Mouse (Mus musculus): ENCODE results near the gene Mipep. TPM values are rescaled to one million over a fixed set of nuclear protein-coding genes. Genes with fewer than 3 reads are reported as not detected.

Gene Mipep
- polyA plus RNA-seq, 1 experiment from 2014 or later, result 24.2 TPM

DNA sequence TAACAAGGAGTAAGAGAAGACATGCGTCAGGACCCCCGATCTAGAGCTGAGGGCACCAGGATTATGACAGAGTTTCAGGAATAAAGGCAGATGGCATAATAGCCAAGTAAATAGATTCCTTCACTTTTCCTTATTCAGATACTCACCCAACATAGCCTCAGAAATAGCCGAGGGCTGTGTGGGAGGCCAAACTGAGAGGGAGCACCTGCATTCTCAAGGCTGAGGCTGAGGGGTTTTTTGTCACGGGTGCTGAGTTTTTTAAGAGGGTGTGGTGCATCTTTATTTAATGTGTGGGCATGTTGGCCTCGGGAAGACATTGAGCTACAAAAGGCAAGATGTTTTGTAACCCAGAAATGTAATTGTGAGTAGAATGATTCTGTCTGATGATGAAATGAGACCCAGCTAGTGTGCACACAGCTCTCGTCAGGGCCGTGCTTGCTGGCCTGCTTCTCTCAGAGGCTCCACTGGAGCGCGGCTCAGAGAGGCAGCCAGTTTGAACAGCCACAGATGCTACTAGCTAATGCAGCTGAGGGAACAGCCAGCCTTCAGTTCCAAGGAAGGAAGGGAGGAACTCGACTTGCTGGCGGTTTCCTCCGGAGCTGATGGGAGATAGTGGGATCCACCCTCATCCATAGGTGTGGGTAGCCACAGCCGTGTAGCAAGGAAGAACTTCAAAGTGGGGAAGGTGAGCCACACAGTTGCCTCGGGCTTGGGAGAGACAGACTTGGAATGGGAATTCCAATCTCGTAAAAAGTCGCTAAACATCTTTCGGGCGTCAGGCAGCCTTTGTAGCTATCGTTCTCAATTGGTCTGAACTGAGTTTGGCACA, 111.0 kb downstream of the Mipep start:
- Histone ChIP-seq H3K9ac (no peak overlapping the region), H3K4me1 (0 out of 2 replicates have a peak, but pooled peaks cover 3% of the 10 kb centered on the region), H3K4me2 (no peak overlapping the region), H3K36me3 (no peaks in the 10 kb centered on the region), H3K27me3 (no peaks in the 10 kb centered on the region), H3K27ac (peak overlapping the region; percentile 24; the same call in 1 of the 2 replicates), H3K4me3 (replicated peaks) (no peak overlapping the region), H3K9me3 (replicated peaks) (no peaks in the 10 kb centered on the region)
- ATAC-seq (replicated peaks; ENCODE audit: low FRiP score), result peak; percentile 77; the same call in 1 of the 2 replicates
- WGBS, result 50% methylated on average over 19 of the region's 19 CpGs

DNA sequence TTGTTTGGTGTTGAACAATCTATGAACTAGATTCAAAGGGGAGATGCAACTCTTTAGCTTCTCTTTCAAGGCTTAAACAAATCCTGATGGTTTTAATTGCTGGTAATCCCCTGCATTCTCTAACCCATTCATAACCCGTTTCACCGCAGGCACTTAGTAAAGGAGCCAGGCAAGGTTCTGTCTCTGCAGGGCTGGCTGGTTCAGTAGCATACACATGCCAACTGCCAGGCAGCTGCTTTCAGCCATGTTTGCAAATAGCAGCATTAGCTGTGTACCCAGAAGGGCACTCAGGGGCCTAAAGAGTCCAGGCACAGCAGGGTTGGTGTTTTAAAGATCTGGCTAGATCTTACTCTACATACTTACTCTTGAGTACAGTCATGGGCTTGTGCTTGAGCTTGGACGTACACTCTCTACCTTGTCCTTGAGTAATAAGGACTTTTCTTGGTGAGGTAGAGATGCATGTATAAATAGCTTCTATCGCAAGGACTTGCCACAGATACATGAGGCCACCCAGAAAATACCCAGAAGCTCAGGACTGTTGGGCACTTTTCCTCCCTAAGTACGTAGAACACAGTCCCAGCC, 113.8 kb downstream of the Mipep start:
- 87% methylated on average over 5 of the region's 5 CpGs for WGBS
- Histone ChIP-seq H3K4me2 (no peak overlapping the region), H3K9me3 (replicated peaks) (no peaks in the 10 kb centered on the region), H3K9ac (no peak overlapping the region), H3K27me3 (no peaks in the 10 kb centered on the region), H3K36me3 (no peaks in the 10 kb centered on the region), H3K4me3 (replicated peaks) (no peak overlapping the region), H3K27ac (no peak overlapping the region), H3K4me1 (0 out of 2 replicates have a peak, but pooled peaks cover 3% of the 10 kb centered on the region)
- no peak for ATAC-seq (replicated peaks; ENCODE audit: low FRiP score)

DNA sequence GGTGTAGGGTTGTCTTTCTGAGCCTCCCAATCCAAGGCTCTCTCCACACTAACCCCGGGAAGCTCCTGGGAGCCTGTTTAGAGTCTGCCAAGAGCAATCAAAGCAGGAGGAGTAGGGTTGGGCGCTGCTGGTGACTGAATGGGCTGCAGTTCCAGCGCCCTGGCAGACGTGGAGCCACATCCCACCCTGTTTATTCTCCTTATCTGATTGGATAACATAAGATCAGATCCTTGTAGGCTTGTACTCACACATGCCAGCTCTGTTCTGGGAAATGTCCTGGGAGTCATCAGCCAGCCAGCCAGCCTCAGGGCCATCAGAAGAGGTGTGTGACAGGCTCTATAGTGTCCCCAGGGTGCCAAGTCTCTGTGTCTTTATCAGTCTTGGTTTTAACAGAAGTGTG, 120.1 kb downstream of the Mipep start:
- H3K27me3 ChIP-seq, result no peaks in the 10 kb centered on the region
- no peak overlapping the region for H3K4me3 ChIP-seq (replicated peaks)
- H3K9ac ChIP-seq, result no peak overlapping the region
- 54% methylated on average over 4 of the region's 4 CpGs for WGBS
- peaks cover 14% of the 10 kb centered on the region for H3K36me3 ChIP-seq
- 0 out of 2 replicates have a peak, but pooled peaks cover 3% of the 10 kb centered on the region for H3K4me1 ChIP-seq
- H3K9me3 ChIP-seq (replicated peaks), result no peaks in the 10 kb centered on the region
- H3K4me2 ChIP-seq, result no peak overlapping the region
- no peak overlapping the region for H3K27ac ChIP-seq
- ATAC-seq (replicated peaks; ENCODE audit: low FRiP score), result no peak

DNA sequence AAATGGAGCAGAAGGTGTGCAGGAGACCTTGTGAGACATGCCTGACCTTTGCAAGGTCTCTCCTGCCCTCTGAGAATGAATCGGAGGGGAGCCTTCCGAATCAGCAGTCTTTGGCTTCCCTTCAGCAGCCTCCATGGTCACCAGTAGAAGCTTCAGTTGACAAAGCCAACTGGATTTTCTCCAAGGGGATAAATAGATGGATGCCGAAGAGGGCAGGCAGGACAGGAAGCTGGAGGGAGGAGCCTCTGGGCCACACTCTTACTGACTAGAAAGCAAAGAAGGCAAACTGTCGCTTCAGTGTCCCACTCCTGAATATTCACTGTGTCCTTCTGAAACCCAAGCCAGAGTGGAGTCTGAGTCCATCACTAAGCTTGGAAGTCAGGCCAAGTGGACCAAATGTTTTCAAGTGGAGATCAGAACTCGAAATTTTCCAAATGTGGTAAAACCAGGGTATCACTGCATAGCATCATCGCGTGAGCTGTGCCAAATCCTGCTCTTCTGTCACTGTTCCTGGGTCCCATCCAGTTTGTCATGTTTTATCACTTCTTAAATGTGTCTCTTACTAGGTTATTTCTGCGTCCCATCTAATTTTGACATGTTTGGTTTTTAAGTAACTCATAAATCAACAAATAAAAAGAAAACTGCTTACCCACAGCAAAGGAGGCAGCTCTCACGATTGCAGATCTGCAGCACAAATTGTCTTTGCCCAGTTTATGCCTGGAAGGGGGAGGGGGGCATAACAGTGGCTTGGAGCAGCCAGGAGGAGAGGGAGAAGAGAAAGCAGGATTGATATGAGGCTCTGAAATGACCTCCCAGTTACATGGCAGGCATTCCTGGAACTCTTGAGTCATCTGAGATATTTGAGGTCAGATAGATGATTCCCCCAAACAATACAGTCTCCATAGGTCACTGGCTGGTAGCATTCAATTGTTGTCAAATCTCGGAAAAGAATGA, 122.3 kb downstream of the Mipep start:
- Histone ChIP-seq H3K4me1 (0 out of 2 replicates have a peak, but pooled peaks cover 4% of the 10 kb centered on the region), H3K27me3 (no peaks in the 10 kb centered on the region), H3K9ac (no peak overlapping the region), H3K4me2 (no peak overlapping the region), H3K27ac (no peak overlapping the region), H3K9me3 (replicated peaks) (no peaks in the 10 kb centered on the region), H3K36me3 (peaks cover 14% of the 10 kb centered on the region), H3K4me3 (replicated peaks) (no peak overlapping the region)
- WGBS, result 72% methylated on average over 10 of the region's 10 CpGs
- ATAC-seq (replicated peaks; ENCODE audit: low FRiP score), result no peak

DNA sequence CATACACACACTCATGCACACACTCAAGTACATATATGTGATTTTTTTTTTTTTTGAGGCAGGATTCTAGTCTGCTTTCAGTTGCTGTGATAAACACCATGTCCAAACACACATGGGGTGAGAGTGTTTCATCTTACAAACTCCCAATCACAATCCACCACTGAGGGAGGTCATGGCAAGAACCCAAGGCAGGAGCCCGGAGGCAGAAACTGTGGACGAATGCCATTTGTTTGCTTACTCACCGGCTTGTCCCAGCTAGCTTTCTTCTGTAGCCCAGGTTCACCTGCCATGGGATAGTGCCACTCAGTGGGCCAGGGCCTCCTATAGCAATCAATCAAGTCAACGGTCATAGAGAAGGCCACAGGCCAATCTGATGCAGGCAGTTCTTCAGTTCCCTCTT, 125.0 kb downstream of the Mipep start:
- H3K36me3 ChIP-seq, result peaks cover 6% of the 10 kb centered on the region
- H3K27me3 ChIP-seq, result no peaks in the 10 kb centered on the region
- no peak for ATAC-seq (replicated peaks; ENCODE audit: low FRiP score)
- H3K9ac ChIP-seq, result no peak overlapping the region
- no peak overlapping the region for H3K4me3 ChIP-seq (replicated peaks)
- no peak overlapping the region for H3K4me2 ChIP-seq
- 80% methylated on average over 4 of the region's 4 CpGs for WGBS
- no peaks in the 10 kb centered on the region for H3K9me3 ChIP-seq (replicated peaks)
- H3K4me1 ChIP-seq, result peaks cover 22% of the 10 kb centered on the region
- no peak overlapping the region for H3K27ac ChIP-seq

DNA sequence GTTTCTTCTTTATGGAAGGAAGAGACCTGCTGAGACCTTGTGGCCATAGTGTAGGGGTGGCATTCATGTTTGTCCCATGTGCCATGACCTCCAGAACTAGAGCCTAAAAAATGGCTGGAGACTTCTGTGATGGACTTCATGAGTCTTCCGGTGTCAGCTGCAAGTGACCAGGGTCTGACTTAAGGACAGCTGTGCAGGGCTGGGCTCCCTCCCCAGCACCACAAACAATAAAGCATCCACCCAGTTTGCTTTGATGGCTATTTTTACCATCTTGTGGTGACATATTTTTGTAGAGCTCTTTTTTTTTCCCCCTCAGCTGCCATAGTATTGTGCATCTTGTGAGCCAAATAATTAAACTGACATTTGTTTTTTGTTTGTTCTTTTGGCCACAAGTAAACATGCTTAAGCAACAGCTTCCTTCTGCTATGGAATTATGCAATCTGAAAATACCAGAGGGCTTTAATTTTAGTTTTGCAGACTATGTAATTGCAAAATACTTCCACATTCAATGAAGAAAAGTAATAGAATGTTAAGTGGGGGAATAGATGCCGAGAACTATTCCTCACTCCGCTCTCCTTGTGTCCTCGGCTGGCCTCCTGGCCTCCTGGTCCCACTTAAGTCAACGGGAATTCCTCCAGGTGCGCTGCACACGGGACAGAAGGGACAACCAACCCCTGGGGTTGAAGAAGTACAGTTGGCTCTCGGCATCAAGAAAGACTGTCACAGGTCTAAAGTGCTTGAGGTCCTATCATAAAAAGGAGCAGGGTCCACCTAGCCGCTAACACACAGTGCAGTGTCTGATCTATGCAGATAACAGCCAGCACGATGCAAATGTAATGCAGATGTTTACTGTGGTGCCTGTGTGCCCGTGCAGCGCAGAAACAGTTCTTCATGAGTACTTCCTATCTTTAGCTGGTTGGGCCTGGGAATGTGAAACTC, 126.4 kb downstream of the Mipep start:
- no peaks in the 10 kb centered on the region for H3K27me3 ChIP-seq
- H3K9me3 ChIP-seq (replicated peaks), result no peaks in the 10 kb centered on the region
- no peak overlapping the region for H3K4me3 ChIP-seq (replicated peaks)
- H3K36me3 ChIP-seq, result no peaks in the 10 kb centered on the region
- H3K4me2 ChIP-seq, result no peak overlapping the region
- H3K4me1 ChIP-seq, result peaks cover 22% of the 10 kb centered on the region
- WGBS, result 90% methylated on average over 12 of the region's 12 CpGs
- H3K27ac ChIP-seq, result no peak overlapping the region
- no peak overlapping the region for H3K9ac ChIP-seq
- no peak for ATAC-seq (replicated peaks; ENCODE audit: low FRiP score)

DNA sequence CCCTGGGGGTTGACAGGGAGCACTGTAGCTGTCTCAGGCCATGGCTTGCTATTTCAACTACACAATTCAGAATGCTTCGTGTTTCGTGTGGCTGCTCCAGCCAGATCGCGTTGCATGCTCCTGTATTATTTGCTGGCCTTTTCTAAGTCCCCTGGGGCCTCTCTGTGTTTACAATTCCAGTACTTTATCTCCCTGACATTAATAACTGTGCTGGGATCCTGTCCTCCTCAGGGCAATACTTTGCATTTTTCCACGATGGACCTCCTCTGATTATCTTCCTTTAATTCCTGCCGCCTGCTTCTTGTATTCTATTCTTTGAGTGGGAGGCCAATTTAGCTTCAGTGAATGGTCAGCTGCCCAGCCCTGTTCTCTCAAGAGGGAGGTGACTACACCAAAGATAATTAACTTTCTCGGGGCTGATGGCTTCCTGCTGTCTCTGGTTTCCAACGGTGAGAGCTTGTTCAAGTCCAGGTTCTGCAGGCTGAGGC, 128.7 kb downstream of the Mipep start:
- H3K9ac ChIP-seq, result no peak overlapping the region
- H3K27me3 ChIP-seq, result no peaks in the 10 kb centered on the region
- 10% methylated on average over 8 of the region's 8 CpGs for WGBS
- no peak overlapping the region for H3K4me3 ChIP-seq (replicated peaks)
- H3K4me1 ChIP-seq, result peaks cover 32% of the 10 kb centered on the region
- no peaks in the 10 kb centered on the region for H3K9me3 ChIP-seq (replicated peaks)
- peak; percentile 73 for ATAC-seq (replicated peaks; ENCODE audit: low FRiP score)
- no peak overlapping the region for H3K4me2 ChIP-seq
- H3K27ac ChIP-seq, result peak overlapping the region; percentile 86
- H3K36me3 ChIP-seq, result no peaks in the 10 kb centered on the region

DNA sequence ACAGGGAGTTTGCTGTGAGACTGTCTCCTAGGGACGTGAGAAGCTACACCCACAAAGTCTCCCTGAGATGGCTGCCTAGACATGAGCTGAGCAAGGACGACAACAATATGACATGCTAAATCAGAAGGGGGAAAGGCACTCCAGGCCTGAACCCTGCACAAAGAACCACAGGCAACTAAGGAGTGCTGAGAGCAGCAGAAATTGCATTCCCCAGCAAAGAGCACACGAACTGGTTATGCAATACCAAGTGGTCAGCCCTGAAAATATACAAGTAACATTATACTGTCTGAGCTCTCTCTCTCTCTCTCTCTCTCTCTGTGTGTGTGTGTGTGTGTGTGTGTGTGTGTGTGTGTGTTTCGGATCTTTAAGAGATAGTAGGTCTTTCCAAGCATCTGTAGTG, 132.3 kb downstream of the Mipep start:
- H3K4me1 ChIP-seq, result peaks cover 30% of the 10 kb centered on the region
- no peak overlapping the region for H3K27ac ChIP-seq
- H3K4me3 ChIP-seq (replicated peaks), result no peak overlapping the region
- no peaks in the 10 kb centered on the region for H3K27me3 ChIP-seq
- WGBS, result 31% methylated on average over 4 of the region's 4 CpGs
- ATAC-seq (replicated peaks; ENCODE audit: low FRiP score), result no peak
- H3K9me3 ChIP-seq (replicated peaks), result no peaks in the 10 kb centered on the region
- H3K9ac ChIP-seq, result no peak overlapping the region
- no peaks in the 10 kb centered on the region for H3K36me3 ChIP-seq
- no peak overlapping the region for H3K4me2 ChIP-seq

DNA sequence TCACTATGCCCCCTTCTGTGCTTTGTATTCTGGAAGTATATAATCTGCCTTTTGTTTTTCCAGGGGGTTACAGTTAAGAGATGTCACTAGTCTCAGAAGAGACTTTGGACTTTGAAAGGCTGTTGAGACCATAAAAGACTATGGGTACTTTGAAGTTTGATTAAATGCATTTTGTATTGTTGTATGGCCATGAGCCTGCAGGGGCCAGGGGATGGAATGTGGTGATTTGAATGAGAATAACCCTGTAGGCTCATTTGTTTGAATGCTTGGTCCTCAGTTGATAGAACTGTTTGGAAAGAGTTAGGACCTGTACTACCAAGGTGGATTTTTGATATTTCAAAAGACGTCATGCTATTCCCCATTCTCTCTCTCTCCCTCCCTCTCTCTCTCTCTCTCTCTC, 141.6 kb downstream of the Mipep start:
- WGBS, result 90% methylated on average over 1 of the region's 1 CpGs
- Histone ChIP-seq H3K36me3 (no peaks in the 10 kb centered on the region), H3K4me2 (no peak overlapping the region), H3K9ac (no peak overlapping the region), H3K4me1 (no peaks in the 10 kb centered on the region), H3K27me3 (no peaks in the 10 kb centered on the region), H3K9me3 (replicated peaks) (no peaks in the 10 kb centered on the region), H3K4me3 (replicated peaks) (no peak overlapping the region), H3K27ac (no peak overlapping the region)
- no peak for ATAC-seq (replicated peaks; ENCODE audit: low FRiP score)

DNA sequence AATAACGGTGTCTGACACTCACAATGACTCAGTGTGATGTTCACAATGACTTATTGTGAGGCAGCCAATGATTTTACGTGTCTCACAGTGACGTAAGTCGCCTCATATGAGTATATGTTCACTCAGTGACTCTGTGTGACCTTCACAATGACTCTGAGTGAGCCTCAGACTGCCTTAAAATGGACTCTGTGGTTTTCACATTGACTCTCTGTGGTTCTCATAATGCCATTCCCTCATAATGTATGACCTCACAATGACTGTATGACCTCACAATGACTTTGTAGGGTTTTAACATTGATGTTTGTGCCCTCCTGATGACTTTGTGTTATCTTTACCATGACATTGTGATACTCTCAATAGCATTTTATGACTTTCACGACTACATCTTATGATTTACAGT, 151.3 kb downstream of the Mipep start:
- Histone ChIP-seq H3K27me3 (no peaks in the 10 kb centered on the region), H3K9me3 (replicated peaks) (no peaks in the 10 kb centered on the region), H3K4me3 (replicated peaks) (no peak overlapping the region), H3K4me1 (no peaks in the 10 kb centered on the region), H3K36me3 (no peaks in the 10 kb centered on the region), H3K27ac (no peak overlapping the region), H3K4me2 (no peak overlapping the region), H3K9ac (no peak overlapping the region)
- WGBS, result 79% methylated on average over 5 of the region's 5 CpGs
- no peak for ATAC-seq (replicated peaks; ENCODE audit: low FRiP score)

DNA sequence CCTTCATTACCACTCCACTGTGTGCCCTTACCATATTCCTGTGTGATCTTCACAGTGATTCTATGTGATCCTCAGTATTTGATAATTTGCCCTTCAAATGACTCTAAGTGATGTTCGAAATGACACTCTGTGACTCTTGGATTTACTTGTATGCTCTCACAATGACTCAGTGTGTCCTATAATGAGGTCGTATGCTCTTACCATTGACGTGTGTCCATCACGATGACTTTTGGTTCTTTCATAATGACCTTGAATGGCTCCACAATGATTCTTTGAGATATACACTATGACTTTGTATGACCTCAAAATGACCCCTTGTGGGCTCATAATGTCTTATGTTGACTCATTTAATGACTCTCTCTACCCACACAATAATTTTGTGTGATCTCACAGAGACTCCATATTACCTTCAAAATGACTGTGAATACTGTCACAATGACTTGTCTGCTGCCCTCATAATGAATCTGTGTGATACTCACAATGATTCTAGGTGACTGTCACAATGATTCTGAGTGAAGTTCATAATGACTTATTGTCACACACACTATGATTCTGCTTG, 153.2 kb downstream of the Mipep start:
- H3K9ac ChIP-seq, result no peak overlapping the region
- 91% methylated on average over 4 of the region's 4 CpGs for WGBS
- no peak for ATAC-seq (replicated peaks; ENCODE audit: low FRiP score)

More for the DNA sequence above, 153.2 kb downstream of the Mipep start:
- Histone ChIP-seq H3K4me2 (no peak overlapping the region), H3K9me3 (replicated peaks) (no peaks in the 10 kb centered on the region), H3K27ac (no peak overlapping the region), H3K36me3 (no peaks in the 10 kb centered on the region), H3K27me3 (no peaks in the 10 kb centered on the region), H3K4me1 (no peaks in the 10 kb centered on the region), H3K4me3 (replicated peaks) (no peak overlapping the region)
